Mouse (Mus musculus) cerebellum, adult (tissue): ENCODE measurements around the gene Cldn34b4.

Source experiments
- ATAC-seq: cut with Nextera tagmentation; 2 replicates; pipeline ENCODE4 v1.9.2; 2017; ENCODE audit warnings: mild to moderate bottlenecking, moderate library complexity, mixed read lengths; ENCODE audit not compliant: insufficient number of reproducible peaks, low FRiP score, low TSS enrichment

Gene Cldn34b4

GRCm38 (mm10) chrX:76393050-76393449 lies at the start of gene Cldn34b4:
Gene Cldn34b4 (plus strand): TSS chrX:76393350.
- ATAC-seq, result no peak
